Mouse (Mus musculus): Measurements from ENCODE around the gene U2af1.
"Not testable (repeated sequence)": the region's sequence is repeated elsewhere in the genome, so short reads cannot be mapped to it uniquely, and the experiment has no call there.

Gene U2af1

GRCm38 (mm10) chr17:31658468-31659185 is at the start of gene U2af1:
U2af1 (minus strand) TSS chr17:31658892.
- peak; percentile 97 for DNase-seq (ENCODE audit: low spot score in 2 of 2)

GRCm38 (mm10) chr17:31705271-31706020 is 46.8 kb upstream of the U2af1 start:
- DNase-seq (ENCODE audit: low spot score in 2 of 2), result peak in 1 of 2 experiments; percentile 24

- DNase-seq (ENCODE audit: low spot score in 2 of 2), result peak; percentile 68 to 76
Observed at GRCm38 (mm10) chr17:31703276-31703980, 44.7 kb upstream of the U2af1 start.

- DNase-seq (ENCODE audit: low spot score in 2 of 2), result no peak
Observed at GRCm38 (mm10) chr17:31698347-31698746, 39.7 kb upstream of the U2af1 start.

- DNase-seq (ENCODE audit: low spot score in 2 of 2), result not testable (repeated sequence)
Observed at GRCm38 (mm10) chr17:31695356-31695755, 36.7 kb upstream of the U2af1 start.

GRCm38 (mm10) chr17:31694949-31695348 is 36.3 kb upstream of the U2af1 start:
- no peak for DNase-seq (ENCODE audit: low spot score in 2 of 2)

- DNase-seq (ENCODE audit: low spot score in 2 of 2), result no peak
Observed at GRCm38 (mm10) chr17:31694023-31694376, 35.3 kb upstream of the U2af1 start.

- DNase-seq (ENCODE audit: low spot score in 2 of 2), result peak; percentile 44 to 80
Observed at GRCm38 (mm10) chr17:31693330-31694022, 34.8 kb upstream of the U2af1 start.

- DNase-seq (ENCODE audit: low spot score in 2 of 2), result no peak
Observed at GRCm38 (mm10) chr17:31692918-31693317, 34.2 kb upstream of the U2af1 start.

- no peak for DNase-seq (ENCODE audit: low spot score in 2 of 2)
Observed at GRCm38 (mm10) chr17:31689606-31690005, 30.9 kb upstream of the U2af1 start.

GRCm38 (mm10) chr17:31688112-31688511 is 29.4 kb upstream of the U2af1 start:
- DNase-seq (ENCODE audit: low spot score in 2 of 2), result peak; percentile 40 to 45

- peak in 1 of 2 experiments; percentile 14 for DNase-seq (ENCODE audit: low spot score in 2 of 2)
Observed at GRCm38 (mm10) chr17:31686225-31686564, 27.5 kb upstream of the U2af1 start.

GRCm38 (mm10) chr17:31685514-31686224 is 27.0 kb upstream of the U2af1 start:
- peak; percentile 64 to 87 for DNase-seq (ENCODE audit: low spot score in 2 of 2)

GRCm38 (mm10) chr17:31680450-31680849 is 21.8 kb upstream of the U2af1 start:
- DNase-seq (ENCODE audit: low spot score in 2 of 2), result no peak

GRCm38 (mm10) chr17:31677507-31677906 is 18.8 kb upstream of the U2af1 start, which contains the start of gene Cryaa:
Cryaa (plus strand) TSS chr17:31677807.
- no peak for DNase-seq (ENCODE audit: low spot score in 2 of 2)

GRCm38 (mm10) chr17:31674426-31674825 is 15.7 kb upstream of the U2af1 start:
- DNase-seq (ENCODE audit: low spot score in 2 of 2), result no peak

- no peak for DNase-seq (ENCODE audit: low spot score in 2 of 2)
Observed at GRCm38 (mm10) chr17:31672279-31672678, 13.6 kb upstream of the U2af1 start.

GRCm38 (mm10) chr17:31671698-31672097 is 13.0 kb upstream of the U2af1 start:
- no peak for DNase-seq (ENCODE audit: low spot score in 2 of 2)

- DNase-seq (ENCODE audit: low spot score in 2 of 2), result no peak
Observed at GRCm38 (mm10) chr17:31670163-31670562, 11.5 kb upstream of the U2af1 start.

- no peak for DNase-seq (ENCODE audit: low spot score in 2 of 2)
Observed at GRCm38 (mm10) chr17:31668306-31668705, 9.6 kb upstream of the U2af1 start.

- peak; percentile 43 to 69 for DNase-seq (ENCODE audit: low spot score in 2 of 2)
Observed at GRCm38 (mm10) chr17:31664760-31665159, 6.1 kb upstream of the U2af1 start.

Measured in heart, adult 9 months (tissue).